Mouse (Mus musculus) heart, embryonic 10.5 days (tissue): ENCODE results near the gene Pgf. TPM values are rescaled to one million over a fixed set of nuclear protein-coding genes. Genes with fewer than 3 reads are reported as not detected.
"Not testable (repeated sequence)": the region's sequence is repeated elsewhere in the genome, so short reads cannot be mapped to it uniquely, and the experiment has no call there.

Experiments
- DNase-seq: peaks from one replicate; pipeline ENCODE4 v3.0.0-alpha.2; 2017; ENCODE audit warnings: low spot score
- H3K27ac ChIP-seq: fragments of 300-500 bp; sonication (generic); 2 replicates; pipeline ENCODE4 v1.5.1; 2016; ENCODE audit warnings: mild to moderate bottlenecking
- H3K27me3 ChIP-seq: fragments of 300-500 bp; sonication (generic); 2 replicates; pipeline ENCODE4 v1.6.1; 2016; ENCODE audit warnings: mild to moderate bottlenecking; ENCODE audit not compliant: poor library complexity, insufficient read depth, severe bottlenecking
- H3K36me3 ChIP-seq: fragments of 300-500 bp; sonication (generic); 2 replicates; pipeline ENCODE4 v1.6.1; 2016; ENCODE audit warnings: mild to moderate bottlenecking, moderate library complexity
- H3K4me1 ChIP-seq: fragments of 300-500 bp; sonication (generic); 2 replicates; pipeline ENCODE4 v1.6.1; 2016; ENCODE audit warnings: mild to moderate bottlenecking
- H3K4me3 ChIP-seq: fragments of 300-500 bp; sonication (generic); 2 replicates; pipeline ENCODE4 v1.5.1; 2016; ENCODE audit warnings: mild to moderate bottlenecking, moderate library complexity
- H3K9me3 ChIP-seq: fragments of 300-500 bp; sonication (generic); 2 replicates; pipeline ENCODE4 v1.6.1; 2016; ENCODE audit warnings: mild to moderate bottlenecking, moderate library complexity
- WGBS: fragments of 180-500 bp; shearing (Covaris S2); methylation state at CpG from one replicate; pipeline ENCODE4 v1.1.7; 2016; 5-methylcytosine and 5-hydroxymethylcytosine counted together
- polyA plus RNA-seq: library from polyadenylated mRNA; unstranded; fragments of >200 nt; fragmentation: Nextera tagmentation; extraction: Ambion mirVana; gene quantifications from 2 replicates; pipeline ENCODE4 v1.2.1, GENCODE M21; 2016

Pgf gene
- polyA plus RNA-seq, 1 experiment from 2014 or later, result 13.6 TPM

GRCm38 (mm10) chr12:85146355-85146754 is 31.2 kb downstream of the Pgf start:
- Histone ChIP-seq H3K4me1 (peaks cover 41% of the 10 kb centered on the region), H3K36me3 (no peaks in the 10 kb centered on the region), H3K27ac (no peak overlapping the region), H3K27me3 (peaks cover 38% of the 10 kb centered on the region), H3K4me3 (no peak overlapping the region), H3K9me3 (no peaks in the 10 kb centered on the region)
- 22% methylated on average over 11 of the region's 11 CpGs for WGBS
- no peak for DNase-seq

GRCm38 (mm10) chr12:85145630-85146029 is 32.0 kb downstream of the Pgf start:
- no peak for DNase-seq
- Histone ChIP-seq H3K9me3 (no peaks in the 10 kb centered on the region), H3K4me1 (peaks cover 34% of the 10 kb centered on the region), H3K4me3 (no peak overlapping the region), H3K27me3 (peaks cover 38% of the 10 kb centered on the region), H3K27ac (0 out of 2 replicates have a peak overlapping the region, but pooled peaks have one; percentile 24), H3K36me3 (no peaks in the 10 kb centered on the region)
- WGBS, result 61% methylated on average over 9 of the region's 9 CpGs

DNA sequence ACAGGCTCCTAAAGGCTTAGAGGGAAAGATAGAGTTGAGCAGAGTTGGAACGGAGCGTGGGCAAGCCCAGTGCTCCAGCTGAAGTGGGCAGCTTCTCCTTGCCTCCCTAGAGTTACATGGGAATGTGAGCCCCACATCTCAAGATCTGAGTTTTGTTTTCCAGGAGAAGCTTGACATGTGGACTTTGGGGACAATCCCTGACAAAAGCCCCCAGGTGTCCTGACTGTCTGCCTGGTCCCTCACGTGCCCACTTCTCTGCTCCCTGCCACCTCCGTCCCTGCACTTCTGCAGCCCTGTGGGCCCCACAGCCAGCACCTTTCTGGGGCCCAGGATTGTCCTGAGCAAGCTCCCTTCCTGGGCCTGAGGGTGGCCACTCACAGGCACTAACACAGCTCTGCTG is 32.8 kb downstream of the Pgf start:
- Histone ChIP-seq H3K9me3 (no peaks in the 10 kb centered on the region), H3K27me3 (peaks cover 38% of the 10 kb centered on the region), H3K36me3 (no peaks in the 10 kb centered on the region), H3K4me3 (no peak overlapping the region), H3K27ac (no peak overlapping the region), H3K4me1 (peaks cover 35% of the 10 kb centered on the region)
- WGBS, result 82% methylated on average over 4 of the region's 4 CpGs
- DNase-seq, result no peak

DNA sequence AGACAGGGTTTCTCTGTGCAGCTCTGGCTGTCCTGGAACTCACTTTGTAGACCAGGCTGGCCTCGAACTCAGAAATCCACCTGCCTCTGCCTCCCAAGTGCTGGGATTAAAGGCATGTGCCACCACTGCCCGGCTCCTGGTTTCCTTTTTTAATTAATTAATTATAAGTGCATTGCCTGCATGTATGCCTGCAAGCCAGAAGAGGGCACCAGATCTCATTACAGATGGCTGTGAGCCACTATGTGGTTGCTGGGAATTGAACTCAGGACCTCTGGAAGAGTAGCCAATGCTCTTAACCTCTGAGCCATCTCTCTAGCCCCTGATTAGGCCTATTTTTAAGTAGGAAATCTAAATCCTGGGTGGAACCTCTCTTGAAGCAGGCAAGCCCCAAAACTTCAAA is 33.3 kb downstream of the Pgf start:
- WGBS, result 62% methylated on average over 2 of the region's 2 CpGs
- peaks cover 42% of the 10 kb centered on the region for H3K27me3 ChIP-seq
- peaks cover 35% of the 10 kb centered on the region for H3K4me1 ChIP-seq
- not testable (repeated sequence) for H3K27ac ChIP-seq, H3K4me3 ChIP-seq, H3K9me3 ChIP-seq, DNase-seq, H3K36me3 ChIP-seq

DNA sequence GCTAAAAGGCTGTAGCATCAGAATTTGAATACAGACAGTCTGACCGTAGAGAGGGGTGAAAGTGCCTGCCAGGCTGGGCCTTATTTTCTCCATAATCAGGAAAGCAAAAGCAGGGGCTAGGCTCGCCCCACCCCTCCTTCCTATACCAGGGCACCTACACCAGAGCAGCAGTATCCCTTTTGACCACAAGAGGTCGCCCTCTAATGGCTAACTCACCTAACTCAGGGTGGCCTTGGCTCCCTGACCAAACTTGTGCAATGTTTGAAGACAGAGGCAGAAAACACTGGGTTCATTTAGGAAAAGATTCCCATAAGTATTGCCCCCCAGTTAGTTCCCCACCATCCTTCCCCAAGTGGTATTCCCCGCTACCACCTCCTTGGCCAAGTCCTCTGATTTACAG is 34.8 kb downstream of the Pgf start:
- H3K27me3 ChIP-seq, result peaks cover 37% of the 10 kb centered on the region
- H3K4me1 ChIP-seq, result peaks cover 35% of the 10 kb centered on the region
- no peak overlapping the region for H3K4me3 ChIP-seq
- no peaks in the 10 kb centered on the region for H3K36me3 ChIP-seq
- DNase-seq, result peak; percentile 88
- no peak overlapping the region for H3K27ac ChIP-seq
- 8% methylated on average over 4 of the region's 4 CpGs for whole genome bisulfite sequencing
- no peaks in the 10 kb centered on the region for H3K9me3 ChIP-seq

DNA sequence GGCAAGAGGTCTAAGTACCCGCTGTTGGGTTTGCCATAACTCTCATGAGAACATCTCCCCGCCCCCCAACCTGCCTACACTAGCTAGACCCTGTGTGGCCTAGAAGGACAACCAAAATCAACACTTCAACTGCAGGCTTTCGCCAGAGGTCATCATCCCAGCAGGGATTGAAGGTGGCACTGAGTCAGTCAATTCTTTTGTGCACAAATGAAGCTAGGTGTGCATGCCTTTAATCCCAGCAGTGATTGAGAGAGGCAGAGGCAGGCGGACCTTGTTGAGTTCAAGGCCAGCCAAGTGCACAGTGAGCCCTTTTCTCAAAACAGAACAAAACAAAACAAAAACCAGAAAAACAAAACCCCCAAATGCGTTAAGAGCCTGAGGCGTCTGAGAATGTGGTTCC is 36.5 kb downstream of the Pgf start:
- Histone ChIP-seq H3K27ac (no peak overlapping the region), H3K36me3 (no peaks in the 10 kb centered on the region), H3K9me3 (no peaks in the 10 kb centered on the region), H3K27me3 (peaks cover 32% of the 10 kb centered on the region), H3K4me1 (peaks cover 25% of the 10 kb centered on the region), H3K4me3 (no peak overlapping the region)
- DNase-seq, result no peak
- WGBS, result 77% methylated on average over 6 of the region's 6 CpGs

GRCm38 (mm10) chr12:85140036-85140701 is 37.4 kb downstream of the Pgf start:
- peaks cover 32% of the 10 kb centered on the region for H3K27me3 ChIP-seq
- H3K4me1 ChIP-seq, result peaks cover 21% of the 10 kb centered on the region
- H3K4me3 ChIP-seq, result peak overlapping the region; percentile 37
- peaks cover 2% of the 10 kb centered on the region for H3K36me3 ChIP-seq
- no peaks in the 10 kb centered on the region for H3K9me3 ChIP-seq
- no peak for DNase-seq
- WGBS, result 28% methylated on average over 18 of the region's 18 CpGs
- no peak overlapping the region; the same call in 1 of the 2 replicates for H3K27ac ChIP-seq

GRCm38 (mm10) chr12:85136627-85137026 is 41.0 kb downstream of the Pgf start:
- H3K36me3 ChIP-seq, result peaks cover 33% of the 10 kb centered on the region
- 76% methylated on average over 4 of the region's 4 CpGs for WGBS
- peaks cover 17% of the 10 kb centered on the region for H3K4me1 ChIP-seq
- H3K9me3 ChIP-seq, result no peaks in the 10 kb centered on the region
- peaks cover 27% of the 10 kb centered on the region for H3K27me3 ChIP-seq
- no peak for DNase-seq
- no peak overlapping the region for H3K4me3 ChIP-seq
- H3K27ac ChIP-seq, result no peak overlapping the region

DNA sequence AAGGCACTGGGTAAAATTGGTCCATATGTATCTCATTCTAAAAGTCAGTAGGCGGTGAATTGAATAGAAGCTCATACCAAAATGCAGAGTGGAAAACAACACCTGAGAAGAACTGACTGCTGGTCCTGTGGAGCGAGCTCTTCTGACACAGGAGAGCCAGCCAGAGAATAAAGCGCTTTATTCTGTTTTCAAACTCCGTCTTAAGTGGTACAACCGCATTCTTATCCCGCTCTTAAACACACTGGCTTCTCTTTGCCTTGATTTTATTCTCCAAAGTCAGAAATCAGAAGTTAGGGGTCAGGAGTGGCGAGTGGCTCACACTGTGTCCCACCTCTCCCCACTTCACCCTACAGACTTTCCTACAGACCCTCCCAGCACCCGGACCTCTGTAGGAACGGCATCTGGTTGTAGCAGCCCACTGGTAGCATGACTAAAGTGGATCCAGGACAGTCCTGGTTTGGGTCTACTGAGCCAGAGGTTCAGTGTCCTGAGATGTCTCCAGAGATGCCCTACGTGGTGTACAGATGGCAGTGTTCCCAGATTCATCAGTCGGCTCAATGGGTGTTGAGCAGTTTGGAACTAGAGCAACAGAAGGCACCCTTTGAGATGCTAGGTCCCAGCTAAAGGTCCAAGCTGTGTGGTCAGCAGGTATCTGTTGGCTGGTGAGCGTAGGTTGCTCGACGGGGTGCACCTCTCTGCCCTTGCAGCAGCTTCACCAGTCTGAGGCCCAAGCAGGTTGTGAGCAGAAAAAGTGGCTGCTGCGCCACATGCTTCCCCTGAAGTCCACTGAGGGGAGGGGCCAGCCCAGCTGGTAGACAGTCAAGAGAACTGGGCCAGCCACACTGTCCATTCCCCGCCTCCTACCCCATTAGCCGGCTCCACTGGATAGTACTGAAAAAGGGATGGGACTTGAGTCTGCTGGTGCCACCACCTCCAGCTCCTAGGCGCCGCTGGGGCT is 41.8 kb downstream of the Pgf start:
- peak overlapping the region; percentile 32; the same call in 1 of the 2 replicates for H3K27ac ChIP-seq
- no peak for DNase-seq
- H3K4me1 ChIP-seq, result peaks cover 17% of the 10 kb centered on the region
- no peaks in the 10 kb centered on the region for H3K9me3 ChIP-seq
- H3K4me3 ChIP-seq, result no peak overlapping the region
- peaks cover 19% of the 10 kb centered on the region for H3K27me3 ChIP-seq
- WGBS, result 72% methylated on average over 19 of the region's 19 CpGs
- peaks cover 41% of the 10 kb centered on the region for H3K36me3 ChIP-seq

DNA sequence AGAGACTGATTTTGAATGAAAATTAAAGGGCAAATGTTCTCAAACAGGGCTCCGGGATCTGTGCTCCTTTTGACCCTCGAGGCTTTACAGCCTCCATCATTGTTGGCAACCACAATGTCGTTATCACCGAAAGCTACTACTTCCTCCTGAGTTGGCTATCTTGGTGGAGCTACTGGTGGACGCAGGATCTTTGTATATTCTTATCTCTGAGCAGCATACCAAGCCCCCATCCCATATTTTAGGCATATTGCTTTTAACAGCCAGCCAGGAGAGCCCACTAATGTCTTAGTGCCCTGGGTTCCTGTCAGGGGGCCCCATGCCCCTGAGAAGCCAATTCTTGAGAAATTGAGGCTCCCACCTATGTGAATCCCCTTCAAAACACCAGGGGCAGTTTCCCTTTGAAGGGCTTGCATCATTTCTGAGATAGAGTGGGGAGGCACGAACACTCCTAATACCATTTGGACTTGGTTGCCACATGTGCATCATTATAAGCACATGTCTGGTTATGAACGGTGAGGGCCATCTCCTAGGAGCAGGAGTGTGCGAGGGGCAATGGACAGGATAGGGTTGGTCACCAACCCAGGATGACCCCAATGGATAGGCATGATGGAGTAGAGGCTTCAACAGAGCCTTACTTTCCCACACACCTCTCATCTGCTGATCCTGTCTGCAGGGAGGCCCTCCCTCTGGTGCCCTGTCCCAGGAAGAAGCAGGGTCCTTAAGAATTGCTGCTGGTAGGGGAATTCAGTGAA is 43.4 kb downstream of the Pgf start:
- Histone ChIP-seq H3K27ac (no peak overlapping the region), H3K4me3 (no peak overlapping the region), H3K4me1 (peaks cover 9% of the 10 kb centered on the region; the same call in 1 of the 2 replicates), H3K36me3 (peaks cover 57% of the 10 kb centered on the region), H3K27me3 (peaks cover 4% of the 10 kb centered on the region), H3K9me3 (no peaks in the 10 kb centered on the region)
- no peak for DNase-seq
- WGBS, result 82% methylated on average over 8 of the region's 8 CpGs

DNA sequence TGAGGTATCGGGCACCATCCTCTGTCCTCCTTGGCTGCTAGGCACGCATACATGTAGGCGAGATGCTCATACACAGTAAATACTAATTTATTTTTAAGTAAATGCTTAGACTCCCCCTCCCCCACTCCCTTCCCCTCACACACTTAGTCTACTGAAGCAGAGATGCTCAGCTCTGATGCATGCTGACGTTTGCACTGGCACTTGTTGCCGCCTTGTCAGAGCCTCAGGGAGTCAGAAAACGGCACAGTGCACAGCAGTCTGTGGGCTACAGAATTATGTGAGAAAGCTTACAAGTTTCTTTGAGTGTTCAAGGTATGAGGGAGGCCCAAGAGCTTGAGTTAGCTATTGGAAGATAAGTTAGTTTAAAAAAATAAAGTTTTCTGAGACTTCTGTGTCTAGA is 46.2 kb downstream of the Pgf start:
- no peaks in the 10 kb centered on the region for H3K9me3 ChIP-seq
- H3K27me3 ChIP-seq, result no peaks in the 10 kb centered on the region
- H3K27ac ChIP-seq, result no peak overlapping the region
- H3K4me3 ChIP-seq, result no peak overlapping the region
- peaks cover 84% of the 10 kb centered on the region for H3K36me3 ChIP-seq
- no peak for DNase-seq
- peaks cover 7% of the 10 kb centered on the region; the same call in 1 of the 2 replicates for H3K4me1 ChIP-seq
- 89% methylated on average over 6 of the region's 6 CpGs for WGBS

DNA sequence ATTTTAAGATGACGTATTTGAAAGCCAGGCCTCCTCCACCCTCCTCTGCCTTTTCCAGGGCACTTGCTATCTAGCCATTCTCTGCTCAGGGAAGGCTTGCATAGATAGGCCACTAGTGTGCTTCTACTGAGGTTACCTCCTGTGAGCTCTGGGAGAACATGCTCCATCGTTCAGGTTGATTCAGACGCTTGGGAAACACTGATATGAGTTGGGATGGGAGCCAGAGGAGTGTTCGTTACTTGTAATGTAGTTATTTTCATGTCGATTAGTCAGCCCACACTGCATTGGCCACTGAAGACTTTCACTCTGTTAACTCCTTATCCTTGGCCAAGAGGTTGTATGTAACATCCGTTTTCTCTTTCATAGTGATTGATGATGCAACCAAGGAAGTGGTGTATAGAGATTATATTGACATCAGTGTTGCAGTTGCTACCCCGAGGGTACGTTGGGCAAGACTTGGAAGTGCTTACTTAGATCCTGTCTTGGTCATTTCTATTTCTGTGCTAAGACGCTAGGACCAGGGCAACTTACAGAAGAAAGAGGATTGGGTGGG is 48.1 kb downstream of the Pgf start:
- H3K4me3 ChIP-seq, result no peak overlapping the region
- WGBS, result 92% methylated on average over 9 of the region's 9 CpGs
- H3K36me3 ChIP-seq, result peaks cover 92% of the 10 kb centered on the region
- H3K4me1 ChIP-seq, result no peaks in the 10 kb centered on the region
- DNase-seq, result no peak
- no peak overlapping the region for H3K27ac ChIP-seq
- H3K27me3 ChIP-seq, result no peaks in the 10 kb centered on the region
- H3K9me3 ChIP-seq, result no peaks in the 10 kb centered on the region
